Mouse (Mus musculus): ENCODE measurements at regions not wholly inside any gene's neighbourhood (a gene's known extent, or its start where the extent isn't known, plus 50 kb on each side); places are given as distances from the start of the nearest gene placed in this dataset.

DNA sequence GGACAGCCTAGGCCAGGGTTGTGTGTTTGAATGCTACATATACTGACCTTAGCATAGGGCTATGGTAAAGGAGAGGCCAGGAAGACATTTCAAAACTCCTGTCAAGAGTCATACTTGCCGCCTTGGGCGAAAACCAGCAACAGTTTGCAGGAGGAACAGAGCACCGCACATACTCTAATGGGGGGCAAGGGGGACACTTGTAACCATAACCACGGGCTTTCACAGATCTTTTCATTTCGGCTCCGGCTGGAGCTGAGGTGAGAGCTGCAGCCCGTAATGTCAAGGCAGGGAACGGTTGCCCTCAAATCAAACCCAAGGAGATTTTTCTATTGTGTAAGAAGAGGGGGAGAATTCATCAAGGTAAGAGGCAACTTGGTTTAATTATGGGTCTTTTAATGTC is 258.7 kb upstream of the Nt5e start:
- DNase-seq (ENCODE audit: low read depth, low spot score) = no peak

DNA sequence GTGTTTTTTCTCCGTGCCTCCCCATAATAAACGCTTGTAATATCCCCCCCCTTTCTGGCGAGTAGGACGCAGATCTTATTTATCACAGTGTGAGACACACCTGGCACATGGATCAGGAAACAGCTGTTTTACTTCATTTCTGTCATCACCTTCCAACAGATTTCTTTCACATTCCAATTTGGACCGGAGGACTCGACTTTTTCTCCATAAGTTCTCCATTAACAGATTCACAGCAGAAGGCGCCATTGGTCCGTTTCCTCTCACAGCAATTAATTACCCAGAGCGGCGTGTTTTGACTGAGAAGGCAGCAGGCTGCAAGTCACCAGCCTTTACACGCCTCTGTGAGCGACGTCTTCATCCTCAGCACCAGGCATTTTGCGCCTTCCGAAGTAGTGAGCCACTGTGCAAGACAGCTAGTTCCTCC is 258.1 kb upstream of the Nt5e start:
- DNase-seq (ENCODE audit: low read depth, low spot score) = no peak

DNA sequence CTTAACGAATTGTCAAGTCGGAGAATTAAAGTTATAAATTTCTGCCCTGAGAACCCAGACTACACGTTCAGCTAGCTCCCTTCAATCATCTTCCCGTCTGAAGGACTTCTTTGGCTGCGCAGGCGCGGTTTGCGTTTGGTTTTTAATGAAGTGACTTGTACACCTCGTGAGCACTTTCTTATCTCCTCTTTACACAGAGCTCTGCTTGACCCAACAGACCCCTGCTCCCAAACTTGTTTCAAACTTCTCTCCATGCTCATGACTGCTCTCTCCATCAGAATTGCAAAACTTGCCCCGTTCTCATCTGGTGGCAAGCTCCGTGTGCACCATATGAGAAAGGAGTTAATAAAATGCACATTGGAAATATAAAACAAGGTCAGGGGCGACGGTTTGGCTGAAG is 257.2 kb upstream of the Nt5e start:
- DNase-seq (ENCODE audit: low read depth, low spot score) = no peak

DNA sequence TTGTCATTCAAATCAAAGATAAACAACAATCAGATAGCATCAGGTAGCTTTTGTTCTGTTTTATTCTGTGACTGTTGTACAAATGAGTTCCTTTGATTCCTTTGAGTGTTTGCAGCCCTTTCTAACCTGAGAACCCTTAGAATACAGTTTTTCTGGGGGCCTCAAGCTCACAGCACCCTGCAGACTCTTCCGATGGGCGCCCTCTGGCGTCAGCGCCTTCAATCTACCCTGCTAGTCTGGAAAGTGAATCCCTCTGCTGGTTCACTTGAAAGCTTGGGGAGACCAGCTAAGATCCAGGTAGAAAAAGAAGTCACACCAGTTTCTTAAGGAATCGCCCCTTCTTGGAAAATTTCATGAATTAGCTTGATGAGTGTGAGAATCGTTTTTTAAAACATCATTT is 253.8 kb upstream of the Nt5e start:
- no peak for DNase-seq (ENCODE audit: low read depth, low spot score)

DNA sequence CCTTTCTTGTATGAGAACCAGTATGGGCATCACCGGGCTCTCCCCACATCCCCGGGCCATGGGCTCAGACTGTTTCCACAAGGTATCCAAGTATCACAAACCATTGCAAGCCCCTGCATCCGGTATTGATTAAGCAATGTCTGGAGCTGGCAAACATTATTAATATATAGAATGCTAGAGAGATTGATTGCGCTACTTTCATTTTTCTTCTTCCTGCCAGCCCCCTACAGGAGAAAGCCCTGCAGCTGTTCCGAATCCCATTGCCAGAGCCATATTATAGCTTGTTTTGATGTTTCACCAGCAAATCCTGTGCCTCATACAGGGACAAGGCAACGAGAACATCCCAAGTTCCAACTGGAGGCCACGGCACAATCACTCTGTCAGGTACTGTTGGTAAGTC is 253.4 kb upstream of the Nt5e start:
- DNase-seq (ENCODE audit: low read depth, low spot score) = no peak

DNA sequence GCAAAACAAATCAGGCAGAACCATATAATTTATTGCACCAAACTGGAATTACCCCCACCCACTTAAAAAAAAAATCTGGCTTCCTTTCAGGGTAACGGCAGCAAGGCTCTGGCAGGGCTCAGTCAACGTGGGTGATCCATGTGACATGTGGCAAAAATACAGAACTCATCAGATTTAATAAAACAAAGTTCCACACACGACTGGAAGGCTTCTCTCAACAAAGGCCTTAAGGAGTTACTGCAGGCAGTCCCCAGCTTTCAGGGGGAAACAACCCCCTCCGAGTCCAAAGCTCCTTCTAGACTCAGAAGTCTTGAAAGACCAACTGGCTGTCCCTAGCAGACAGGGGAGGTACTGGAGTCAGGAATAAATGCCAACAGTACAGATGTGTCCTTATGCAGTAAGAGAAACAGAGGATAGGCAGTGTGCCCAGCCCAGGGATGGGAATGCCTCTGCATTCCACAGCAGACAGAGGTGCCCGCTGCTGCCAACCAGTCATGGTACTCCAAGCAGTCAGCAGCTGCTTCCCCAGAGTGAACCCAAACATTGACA is 244.0 kb upstream of the Nt5e start:
- no peak for DNase-seq (ENCODE audit: low read depth, low spot score)

DNA sequence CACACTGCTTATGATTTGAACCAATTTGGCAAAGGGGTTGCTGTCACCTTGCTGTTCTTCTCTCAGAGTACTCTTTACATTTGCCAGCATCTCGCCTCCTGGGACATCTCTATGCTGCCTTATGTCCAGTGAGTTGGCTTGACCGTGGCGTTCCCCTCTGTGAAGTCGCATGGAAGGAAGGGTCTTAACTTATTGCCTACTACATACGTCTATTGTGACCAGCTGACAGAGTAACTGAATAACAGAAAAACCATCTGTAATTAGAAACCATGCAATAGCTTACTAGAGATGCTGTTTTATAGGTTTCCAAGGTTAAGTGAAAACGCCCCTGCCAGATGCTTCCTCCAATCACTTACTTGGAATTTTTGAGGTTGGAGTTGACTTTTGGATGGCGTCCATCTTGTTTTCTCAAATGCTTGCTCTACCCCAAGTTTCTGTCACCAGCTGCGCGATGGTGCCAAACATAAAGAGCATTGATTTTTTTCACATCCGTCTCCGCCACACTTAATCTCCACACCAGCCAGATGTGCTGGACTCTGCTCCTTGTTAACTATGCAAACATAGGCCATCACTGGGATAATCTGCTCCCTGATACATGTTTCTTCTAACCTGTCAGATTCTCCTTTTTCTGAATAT is 241.7 kb upstream of the Nt5e start:
- no peak for DNase-seq (ENCODE audit: low read depth, low spot score)

DNA sequence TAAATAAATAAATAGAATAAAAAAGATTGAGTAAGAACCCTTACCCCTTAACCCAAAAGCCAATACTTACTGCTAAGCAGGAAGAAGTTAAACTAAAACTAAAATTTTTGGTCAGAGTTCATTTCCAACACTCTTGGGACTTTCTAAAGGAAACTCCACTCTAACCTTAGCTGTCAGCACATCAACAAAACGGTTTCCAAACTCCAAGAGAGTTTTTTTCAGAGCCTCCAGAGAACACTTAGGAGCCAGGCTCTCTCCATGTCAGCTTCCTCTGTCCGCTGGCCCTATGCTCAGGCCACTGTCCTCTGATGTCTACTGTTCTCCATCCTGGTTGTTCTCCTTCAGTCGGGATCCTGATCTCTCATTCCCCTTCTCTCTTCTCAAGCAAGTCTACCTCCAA is 241.1 kb upstream of the Nt5e start:
- no peak for DNase-seq (ENCODE audit: low read depth, low spot score)

DNA sequence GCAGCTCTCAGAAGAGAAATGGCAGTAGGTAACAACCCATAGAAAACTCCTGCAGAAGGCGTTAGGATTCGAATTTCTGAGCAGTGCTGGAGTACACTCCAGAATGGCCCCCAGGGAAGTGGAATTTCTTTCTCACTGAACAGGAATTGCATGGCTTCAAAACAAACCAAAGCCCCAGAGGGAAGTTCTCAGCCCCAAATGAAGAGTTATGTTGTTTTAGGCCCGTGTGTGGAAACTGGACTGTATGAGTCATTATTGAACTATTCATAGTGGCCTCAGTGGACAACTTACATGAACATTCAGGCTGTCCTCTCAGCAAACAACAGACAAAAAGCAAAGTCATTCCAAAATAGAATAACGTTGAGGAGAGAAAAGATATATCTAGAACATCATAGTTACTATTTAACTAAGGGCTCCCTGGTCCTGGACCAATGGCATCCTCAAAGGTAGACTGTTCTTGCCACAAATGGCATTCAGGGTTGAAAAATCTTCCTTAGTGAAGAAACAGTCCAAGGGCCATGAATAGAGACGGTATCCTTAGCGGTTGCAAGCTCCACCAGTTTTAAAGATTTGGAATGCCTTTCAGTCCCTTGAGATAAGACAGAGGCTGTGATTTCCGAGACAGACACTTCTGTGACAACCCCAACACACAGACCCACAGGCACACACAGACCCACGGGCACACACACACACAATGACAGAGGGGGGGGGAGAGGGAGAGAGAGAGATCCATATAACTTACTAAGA is 235.0 kb upstream of the Nt5e start:
- no peak for DNase-seq (ENCODE audit: low read depth, low spot score)

DNA sequence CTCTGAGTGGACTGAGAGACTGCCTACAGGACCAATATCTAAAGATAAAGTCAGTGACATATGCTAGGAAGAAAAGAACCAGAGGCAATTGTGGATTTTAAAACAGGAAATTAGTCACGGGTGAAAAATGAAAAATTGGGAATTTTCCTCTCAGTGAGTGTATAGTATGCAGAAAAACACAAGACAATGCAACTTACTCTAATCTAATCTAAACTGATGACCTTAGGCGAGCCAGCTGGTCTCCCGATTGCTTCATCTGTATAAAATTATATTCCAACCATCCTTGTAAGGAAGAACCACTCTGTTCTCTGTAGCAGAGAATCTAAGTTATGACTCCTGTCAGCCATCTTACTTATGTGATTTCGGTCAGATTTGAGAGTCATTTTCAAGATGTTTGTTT is 234.4 kb upstream of the Nt5e start:
- no peak for DNase-seq (ENCODE audit: low read depth, low spot score)

DNA sequence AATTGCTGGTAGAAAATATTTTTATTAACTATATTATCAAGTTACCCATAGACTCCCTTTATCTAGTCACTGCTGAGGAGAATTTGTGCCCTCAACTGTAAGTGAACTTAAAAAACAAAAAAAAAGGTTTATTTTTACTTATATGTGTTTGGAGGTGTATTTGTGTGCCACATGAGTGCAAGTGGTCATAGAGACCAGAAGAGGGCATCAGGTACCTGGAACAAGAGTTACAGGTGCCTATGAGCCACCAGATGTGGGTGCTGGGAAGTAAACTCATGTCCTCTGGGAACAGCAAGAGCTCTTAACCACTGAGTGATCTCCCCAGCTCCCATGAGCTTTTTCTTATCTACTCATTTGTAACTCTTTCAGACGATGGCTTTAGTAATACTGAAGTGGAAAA is 213.9 kb upstream of the Nt5e start:
- no peak for DNase-seq (ENCODE audit: low read depth, low spot score)

DNA sequence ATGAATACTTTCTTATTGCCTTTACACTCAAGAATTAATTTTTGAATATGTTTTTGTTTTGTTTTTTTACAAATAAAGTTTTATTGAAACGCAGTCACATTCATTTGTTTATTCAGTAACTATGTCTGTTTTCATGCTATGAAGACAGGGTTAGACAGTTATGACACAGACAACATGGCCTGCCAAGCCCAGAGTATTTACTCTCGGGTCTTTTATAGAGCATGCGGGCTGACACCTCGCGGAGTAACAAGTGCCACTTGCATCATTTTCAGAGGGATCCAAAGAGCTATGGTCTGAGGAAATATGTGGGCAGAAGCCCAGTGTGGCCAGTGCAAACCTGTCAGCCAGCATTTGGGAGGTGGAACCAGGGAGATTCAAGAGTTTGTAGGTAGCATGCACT is 206.5 kb upstream of the Nt5e start:
- DNase-seq (ENCODE audit: low read depth, low spot score) = no peak

DNA sequence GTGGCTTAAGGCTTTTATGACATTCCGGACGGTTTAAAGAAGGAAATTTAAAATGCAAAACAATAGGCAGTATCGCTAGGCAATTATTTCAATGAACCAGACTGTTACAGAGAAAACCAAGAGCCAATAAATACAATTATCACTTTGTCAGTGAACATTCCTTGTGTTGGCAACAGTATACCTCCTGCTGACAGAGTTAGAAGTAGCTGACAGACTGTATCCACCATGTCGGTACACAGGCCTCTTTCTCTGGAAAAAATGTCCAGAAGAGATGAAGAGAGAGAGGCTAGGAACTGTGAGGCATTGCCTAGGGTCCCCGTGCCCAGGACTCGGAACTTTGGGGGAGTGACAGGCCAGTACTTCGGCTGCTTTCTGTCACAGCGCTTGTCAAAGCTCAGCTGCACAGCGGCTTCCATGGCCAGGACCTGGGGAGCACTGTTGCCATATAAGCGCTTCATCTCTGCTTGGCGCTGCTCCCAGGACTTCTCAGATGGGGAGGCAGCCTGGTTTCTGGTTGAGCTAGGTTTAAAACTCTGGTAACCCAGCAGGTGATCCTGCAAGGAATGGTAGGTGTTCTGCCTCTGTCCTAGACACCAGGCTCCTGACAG is 205.9 kb upstream of the Nt5e start:
- DNase-seq (ENCODE audit: low read depth, low spot score) = no peak

DNA sequence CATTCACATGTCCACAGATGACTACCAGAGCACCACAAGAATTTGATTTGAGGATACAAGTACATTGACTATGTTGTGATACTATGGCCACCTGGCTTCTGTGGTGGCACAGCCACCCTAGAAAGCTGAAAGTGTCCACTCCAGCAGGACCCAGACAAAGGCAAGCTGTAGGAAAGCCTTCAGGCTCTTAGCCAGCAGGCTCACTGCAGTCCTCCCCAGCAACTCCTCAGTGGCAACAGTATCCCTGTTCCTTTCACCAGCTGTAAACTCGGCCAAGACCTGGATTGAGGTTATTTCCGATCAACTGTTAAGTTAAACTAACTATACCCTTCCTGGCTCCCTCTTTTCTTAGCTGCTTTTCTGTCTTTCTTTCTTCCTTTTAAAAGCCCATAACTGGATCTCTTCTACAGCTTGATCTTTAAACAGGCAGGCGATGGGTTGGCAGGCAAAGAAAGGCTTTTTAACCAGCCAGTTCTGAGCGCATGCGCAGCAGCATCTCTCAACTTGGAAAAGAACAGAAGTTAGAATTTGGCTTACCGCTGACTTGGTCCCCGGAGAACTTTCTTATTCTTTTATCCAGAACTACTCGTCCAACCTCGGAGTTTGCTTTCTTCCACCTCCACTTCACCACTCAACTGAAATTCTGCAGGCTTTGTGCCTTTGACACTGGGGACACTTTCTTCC is 202.5 kb upstream of the Nt5e start:
- no peak for DNase-seq (ENCODE audit: low read depth, low spot score)

DNA sequence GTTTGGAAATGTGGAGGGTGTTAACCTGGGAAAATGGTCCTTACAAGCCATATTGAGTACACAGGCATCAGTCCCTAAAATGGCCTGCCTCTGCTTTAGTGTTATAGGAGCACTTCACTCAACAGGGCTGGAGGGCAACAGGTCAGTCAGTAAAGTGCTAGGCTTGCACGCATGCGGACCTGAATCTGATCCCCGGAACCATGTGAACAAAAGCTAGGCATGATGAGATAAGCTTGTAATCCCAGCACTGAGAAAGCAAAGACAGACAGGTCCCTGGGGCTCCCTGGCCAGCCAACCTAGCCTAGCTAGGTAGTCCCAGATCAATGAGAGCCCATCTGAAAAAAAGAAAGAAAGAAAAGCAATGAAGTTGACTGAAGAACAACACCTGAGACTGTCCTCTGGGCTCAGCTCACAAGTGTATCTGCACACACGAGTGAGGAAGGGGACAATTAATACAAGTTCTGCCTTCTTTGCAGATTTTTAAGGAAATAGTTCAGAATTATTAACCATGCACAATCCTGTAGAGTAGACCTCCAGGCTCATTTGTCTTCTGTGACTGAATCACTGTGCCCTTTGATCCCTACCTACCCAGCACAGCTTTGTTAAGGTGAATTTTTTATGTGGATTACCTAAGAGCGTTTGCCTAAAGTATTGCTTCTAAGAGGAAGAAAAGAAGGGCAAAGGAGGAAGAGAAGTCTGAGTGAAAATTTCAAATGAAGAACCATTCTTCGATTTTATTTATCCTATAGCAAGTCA is 163.8 kb upstream of the Nt5e start:
- no peak for DNase-seq (ENCODE audit: low read depth, low spot score)

DNA sequence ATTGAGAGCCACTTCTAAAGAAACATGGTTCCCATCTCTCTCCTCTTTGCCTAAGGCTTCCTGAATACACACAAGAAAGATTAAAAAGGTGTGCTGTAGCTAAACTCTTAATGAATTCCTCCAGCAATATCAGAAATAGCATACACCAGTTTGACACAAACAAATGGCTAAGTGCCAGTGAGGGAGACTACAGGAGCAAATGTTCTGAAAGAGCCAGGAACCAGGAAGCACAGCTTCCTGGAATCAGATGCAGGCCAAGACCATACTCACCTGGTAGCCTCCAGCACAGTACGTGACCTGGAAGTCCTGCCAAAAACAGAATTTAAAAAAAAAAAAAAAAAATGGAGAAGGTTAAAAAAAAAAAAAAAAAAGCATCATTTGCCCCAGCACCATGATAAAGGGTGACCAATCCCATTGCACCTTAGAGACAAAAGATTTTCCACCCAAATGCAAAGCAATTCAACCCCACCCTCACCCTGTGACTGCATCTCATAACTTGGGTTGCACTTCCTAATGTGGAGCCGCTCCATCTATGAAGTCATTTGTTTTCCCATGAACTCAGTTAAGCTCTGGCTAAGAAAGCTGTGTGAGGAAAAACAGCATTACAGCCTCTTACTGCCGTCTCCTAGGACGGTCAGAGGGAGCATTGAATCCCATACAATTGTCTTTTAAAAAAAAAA is 149.3 kb upstream of the Nt5e start:
- DNase-seq (ENCODE audit: low read depth, low spot score) = no peak

DNA sequence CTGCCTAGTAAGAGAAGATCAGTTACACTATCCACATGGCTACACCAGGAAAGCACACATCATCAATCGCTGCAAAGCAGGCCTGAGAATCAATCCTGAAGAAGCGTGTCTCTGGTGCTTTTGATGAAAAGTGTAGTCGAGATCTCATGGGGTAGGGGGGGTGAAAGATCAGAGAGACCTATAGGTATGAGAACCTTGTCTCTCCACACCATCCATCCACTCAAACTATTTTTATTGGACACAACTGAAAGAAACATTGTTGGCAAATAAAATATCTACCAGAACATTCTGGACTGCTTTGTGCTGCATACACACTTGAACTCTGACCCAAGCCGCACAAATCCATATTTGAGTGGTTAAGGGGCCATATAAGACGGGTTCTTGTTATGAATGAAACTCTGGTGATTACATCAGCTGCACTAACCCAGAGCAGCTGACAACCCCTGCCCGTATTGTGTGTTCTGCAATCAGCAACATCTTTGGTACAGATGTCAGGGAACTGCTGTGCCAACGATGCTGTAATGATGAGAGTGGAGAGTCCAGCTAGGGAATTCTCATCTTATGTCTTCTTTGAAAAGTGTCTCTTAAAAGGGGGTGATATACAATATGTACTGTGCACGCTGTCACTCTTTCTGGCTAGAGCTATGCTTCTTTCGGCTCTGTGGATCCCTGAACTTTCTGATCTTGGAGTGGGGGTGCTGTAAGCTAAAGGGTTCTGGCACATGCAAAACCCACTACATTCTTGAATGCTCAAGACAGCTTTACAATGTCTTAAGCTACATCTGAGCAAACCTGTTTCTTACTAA is 145.6 kb upstream of the Nt5e start:
- no peak for DNase-seq (ENCODE audit: low read depth, low spot score)

DNA sequence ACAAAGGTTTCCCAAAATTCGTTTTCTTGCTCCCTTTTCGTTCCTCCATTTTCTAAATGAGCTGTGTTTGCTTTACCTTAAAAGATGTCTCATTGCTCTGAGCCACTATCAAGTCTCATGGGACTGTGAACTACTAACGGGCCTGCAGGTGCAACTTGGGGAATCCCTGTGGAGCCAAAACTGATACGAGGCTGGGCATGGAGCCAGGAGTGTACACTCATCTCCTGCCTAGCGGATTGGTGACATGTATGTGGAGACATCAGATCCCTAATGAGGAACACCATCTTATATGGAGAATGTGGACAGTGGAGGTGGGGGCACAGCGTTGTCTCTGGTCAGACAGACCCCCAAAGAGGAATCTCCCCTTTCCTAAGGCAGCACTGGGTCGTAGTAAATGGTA is 119.6 kb upstream of the Nt5e start:
- DNase-seq (ENCODE audit: low read depth, low spot score) = no peak

DNA sequence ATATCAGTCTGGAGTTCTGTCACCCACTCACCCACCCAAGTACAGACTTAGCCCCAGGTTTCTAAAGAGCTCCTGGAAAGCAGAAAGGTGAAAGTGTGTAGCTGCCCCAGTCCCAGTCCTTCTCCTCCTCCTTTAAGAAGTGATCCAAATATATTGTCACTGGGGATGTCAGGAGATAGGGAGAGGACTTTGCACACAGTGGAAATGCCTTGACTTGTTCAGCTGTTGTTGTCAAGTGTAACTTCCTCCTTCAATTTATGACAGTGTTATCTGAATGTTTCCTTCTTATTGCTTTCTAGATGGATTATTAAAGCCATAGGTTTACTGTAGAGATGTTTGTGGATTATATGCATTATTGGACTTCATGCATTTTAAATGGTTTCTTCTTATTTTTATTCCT is 119.0 kb upstream of the Nt5e start:
- no peak for DNase-seq (ENCODE audit: low read depth, low spot score)

DNA sequence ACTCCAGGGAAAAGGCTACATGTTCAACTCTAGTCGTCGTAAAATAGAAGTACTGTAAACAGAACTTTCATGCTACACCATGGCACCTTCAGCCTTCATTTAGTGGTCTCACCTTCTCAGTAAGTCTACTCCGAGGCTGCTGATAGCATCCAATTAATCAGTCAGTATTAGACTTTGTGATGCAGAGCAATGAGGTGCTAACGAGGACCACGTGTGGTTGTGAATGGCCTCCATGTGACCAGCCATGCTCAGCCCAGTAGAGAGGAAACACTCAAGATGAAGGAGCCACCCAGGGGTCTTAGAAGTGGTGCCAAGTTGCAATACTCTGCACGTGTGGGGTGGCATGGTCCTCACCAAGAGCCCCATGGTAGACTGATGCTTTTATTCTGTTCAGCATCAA is 112.2 kb upstream of the Nt5e start:
- DNase-seq (ENCODE audit: low read depth, low spot score) = no peak
